Comparison of ENCODE assay signal across 8 mouse cellular contexts in the genomic region with DNA sequence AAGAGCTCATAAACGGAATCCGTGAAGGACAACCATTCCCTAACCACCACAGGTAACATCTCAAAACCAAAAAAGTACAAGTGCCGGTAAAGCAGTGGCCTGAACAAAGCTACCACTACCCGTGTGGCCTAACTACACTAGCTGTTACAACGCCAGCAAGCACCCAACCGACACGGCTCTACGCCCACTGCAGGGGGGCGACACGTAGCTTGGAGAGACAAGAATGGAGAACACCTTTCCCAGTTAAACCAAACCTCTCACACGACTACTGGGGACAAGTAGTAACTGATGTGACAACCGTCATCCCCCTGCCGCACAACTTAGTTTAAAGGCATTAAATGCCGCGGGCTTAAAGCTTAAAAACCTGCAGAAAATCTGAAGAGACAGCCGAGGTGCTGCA. TPM values are rescaled to one million over a fixed set of nuclear protein-coding genes. Genes with fewer than 3 reads are reported as not detected.
DNase-seq lines count a peak whose midpoint lies in the region; ATAC-seq lines count a peak whose summit lies in the region.

No protein-coding gene starts in this region.

- peak overlapping the region; percentile 99 for H3K27ac ChIP-seq in intestine, embryonic 16.5 days (ENCODE audit: low read length)
- H3K27ac ChIP-seq in midbrain, embryonic 15.5 days: peak overlapping the region; percentile 99
- H3K27ac ChIP-seq in stomach, embryonic 16.5 days (ENCODE audit: low read length): peak overlapping the region; percentile 99

- peak; percentile 47 for ATAC-seq in intestine, embryonic 16.5 days
- ATAC-seq in midbrain, embryonic 15.5 days (replicated peaks): peak; percentile 49
- ATAC-seq in stomach, embryonic 16.5 days (ENCODE audit: insufficient read depth, low FRiP score): no peak

- peak overlapping the region; percentile 78 for H3K9ac ChIP-seq in intestine, embryonic 16.5 days (ENCODE audit: low read depth, low read length)
- peak overlapping the region; percentile 87 for H3K9ac ChIP-seq in midbrain, embryonic 15.5 days
- peak overlapping the region; percentile 91 for H3K9ac ChIP-seq in stomach, embryonic 16.5 days (ENCODE audit: low read length)

- H3K27me3 ChIP-seq in intestine, embryonic 16.5 days (replicated peaks; ENCODE audit: control insufficient read depth, insufficient read depth, low read length): no peaks in the 10 kb centered on the region
- no peaks in the 10 kb centered on the region for H3K27me3 ChIP-seq in midbrain, embryonic 15.5 days (replicated peaks)
- H3K27me3 ChIP-seq in stomach, embryonic 16.5 days (ENCODE audit: control insufficient read depth, insufficient read depth, low read length): no peaks in the 10 kb centered on the region

- H3K36me3 ChIP-seq in intestine, embryonic 16.5 days (ENCODE audit: control insufficient read depth, insufficient read depth, low read length): no peaks in the 10 kb centered on the region; the same call in 1 of the 2 replicates
- H3K36me3 ChIP-seq in midbrain, embryonic 15.5 days (replicated peaks): no peaks in the 10 kb centered on the region; the same call in 1 of the 2 replicates
- H3K36me3 ChIP-seq in stomach, embryonic 16.5 days (ENCODE audit: control insufficient read depth, insufficient read depth, low read length): peaks cover 4% of the 10 kb centered on the region; the same call in 1 of the 2 replicates

- peaks cover 9% of the 10 kb centered on the region for H3K4me1 ChIP-seq in intestine, embryonic 16.5 days (ENCODE audit: control insufficient read depth, insufficient read depth, low read length)
- H3K4me1 ChIP-seq in midbrain, embryonic 15.5 days: peaks cover 43% of the 10 kb centered on the region
- peaks cover 16% of the 10 kb centered on the region for H3K4me1 ChIP-seq in stomach, embryonic 16.5 days (ENCODE audit: control insufficient read depth, insufficient read depth, low read length)

- peak; percentile 73 for DNase-seq in 416B (ENCODE audit: low read depth)
- peak; percentile 60 to 86 for DNase-seq in adrenal gland, adult (ENCODE audit: inconsistent age in 2 of 2, low spot score in 1 of 2)
- peak; percentile 72 for DNase-seq in embryo, embryonic 11 days
- DNase-seq in gastrocnemius, postnatal 25 days: peak; percentile 14
- peak; percentile 73 for DNase-seq in liver

- WGBS in intestine, embryonic 16.5 days: 1% methylated on average over 16 of the region's 16 CpGs
- 1% methylated on average over 16 of the region's 16 CpGs for WGBS in midbrain, embryonic 15.5 days
- whole genome bisulfite sequencing in stomach, embryonic 16.5 days: under 1% methylated on average over 16 of the region's 16 CpGs

- peak overlapping the region; percentile 62 for H3K4me2 ChIP-seq in intestine, embryonic 16.5 days (ENCODE audit: low read depth, low read length)
- peak overlapping the region; percentile 73 for H3K4me2 ChIP-seq in midbrain, embryonic 15.5 days
- peak overlapping the region; percentile 55 for H3K4me2 ChIP-seq in stomach, embryonic 16.5 days (ENCODE audit: low read depth, low read length)

- H3K9me3 ChIP-seq in intestine, embryonic 16.5 days (ENCODE audit: control insufficient read depth, low read length): no peaks in the 10 kb centered on the region
- H3K9me3 ChIP-seq in midbrain, embryonic 15.5 days: no peaks in the 10 kb centered on the region
- H3K9me3 ChIP-seq in stomach, embryonic 16.5 days (replicated peaks; ENCODE audit: control insufficient read depth, low read length): no peaks in the 10 kb centered on the region

- H3K4me3 ChIP-seq in intestine, embryonic 16.5 days (ENCODE audit: low read length): peak overlapping the region; percentile 61
- peak overlapping the region; percentile 70 for H3K4me3 ChIP-seq in midbrain, embryonic 15.5 days
- H3K4me3 ChIP-seq in stomach, embryonic 16.5 days (replicated peaks; ENCODE audit: low read length): peak overlapping the region; percentile 73

RNA-seq across cellular contexts. Expression of gene Birc2, which starts 0.5 kb away (rescaled TPM):
- 10 to 100 TPM; 15.6 to 18.4 TPM for total RNA-seq in gastrocnemius, postnatal 25 days (2021)
- polyA plus RNA-seq in intestine, embryonic 16.5 days (2015; fragmentation: Nextera tagmentation; extraction: Ambion mirVana): 26.9 and 27.6 TPM in 2 replicates
- 42.3 and 45.5 TPM in 2 replicates for polyA plus RNA-seq in midbrain, embryonic 15.5 days (2015; fragmentation: Nextera tagmentation; extraction: Ambion mirVana)
- 34.1 and 40.0 TPM in 2 replicates for polyA plus RNA-seq in stomach, embryonic 16.5 days (2015; fragmentation: Nextera tagmentation; extraction: Ambion mirVana)

RNA-seq across cellular contexts. Expression of gene Birc3, which starts 36.7 kb away (rescaled TPM):
- total RNA-seq in gastrocnemius, postnatal 25 days (2021): 1 to 10 TPM; 6.5 to 6.6 TPM
- 12.7 and 15.3 TPM in 2 replicates for polyA plus RNA-seq in intestine, embryonic 16.5 days (2015; fragmentation: Nextera tagmentation; extraction: Ambion mirVana)
- polyA plus RNA-seq in midbrain, embryonic 15.5 days (2015; fragmentation: Nextera tagmentation; extraction: Ambion mirVana): 2.3 and 2.7 TPM in 2 replicates
- 9.4 and 9.9 TPM in 2 replicates for polyA plus RNA-seq in stomach, embryonic 16.5 days (2015; fragmentation: Nextera tagmentation; extraction: Ambion mirVana)

Comparison
In these comparisons a context has a peak if more than half of its experiments do, and no peak if none do; other contexts are left out.
1. DNase-seq: peak in every context shown above with its lines; median percentile 73 in 416B; 73 in adrenal gland, adult; 73 in liver; 72 in embryo, embryonic 11 days; 14 in gastrocnemius, postnatal 25 days.